Mouse (Mus musculus): Measurements from ENCODE around the gene Prss50. TPM values are rescaled to one million over a fixed set of nuclear protein-coding genes. Genes with fewer than 3 reads are reported as not detected.

Gene Prss50
- 0.18 TPM in 1 of 2 replicates, not detected in the other for polyA plus RNA-seq (2012; rRNA removed; ENCODE audit: low replicate concordance)

GRCm38 (mm10) chr9:110857781-110858472 lies at the start of gene Prss50:
TSS of gene Prss50 (plus strand) at chr9:110857967.

GRCm38 (mm10) chr9:110813789-110814188 lies 44.0 kb upstream of the Prss50 start, which contains the start of gene Prss44:
TSS of gene Prss44 (plus strand) at chr9:110813994.

GRCm38 (mm10) chr9:110826390-110826789 lies 31.4 kb upstream of the Prss50 start, which contains the start of gene Prss43:
TSS of gene Prss43 (plus strand) at chr9:110826690.

GRCm38 (mm10) chr9:110834411-110834810 lies 23.4 kb upstream of the Prss50 start, which contains the start of gene Prss45:
TSS of gene Prss45 (plus strand) at chr9:110834588.

GRCm38 (mm10) chr9:110844206-110844605 lies 13.6 kb upstream of the Prss50 start, which contains the start of gene Prss46:
TSS of gene Prss46 (plus strand) at chr9:110844506.

GRCm38 (mm10) chr9:110879191-110879920 lies 21.6 kb downstream of the Prss50 start, which contains the start of gene Als2cl:
TSS of gene Als2cl (plus strand) at chr9:110879870.

GRCm38 (mm10) chr9:110879998-110880561 lies 22.3 kb downstream of the Prss50 start, which contains the start of gene Tmie:
TSS of gene Tmie (minus strand) at chr9:110880113.

Other genes with a start within 250 kb of the Prss50 start
- gene Nradd, start 233.5 kb upstream of the Prss50 start, polyA plus RNA-seq (2012; rRNA removed; ENCODE audit: low replicate concordance) = 3.7 and 4.2 TPM in 2 replicates
- gene Nbeal2, start 203.8 kb upstream of the Prss50 start, polyA plus RNA-seq (2012; rRNA removed; ENCODE audit: low replicate concordance) = 17.1 and 41.5 TPM in 2 replicates
- gene Ccdc12, start 201.5 kb upstream of the Prss50 start, polyA plus RNA-seq (2012; rRNA removed; ENCODE audit: low replicate concordance) = 54.2 and 81.1 TPM in 2 replicates
- gene Myl3, start 116.1 kb upstream of the Prss50 start, polyA plus RNA-seq (2012; rRNA removed; ENCODE audit: low replicate concordance) = not detected in 2 replicates
- 8.9 and 9.3 TPM in 2 replicates for gene Pth1r, start 110.8 kb upstream of the Prss50 start, polyA plus RNA-seq (2012; rRNA removed; ENCODE audit: low replicate concordance)
- gene Prss42, start 59.8 kb upstream of the Prss50 start, polyA plus RNA-seq (2012; rRNA removed; ENCODE audit: low replicate concordance) = not detected in 2 replicates
- not detected in 2 replicates for gene Prss44, start 44.0 kb upstream of the Prss50 start, polyA plus RNA-seq (2012; rRNA removed; ENCODE audit: low replicate concordance)
- not detected in 2 replicates for gene Prss43, start 31.3 kb upstream of the Prss50 start, polyA plus RNA-seq (2012; rRNA removed; ENCODE audit: low replicate concordance)
- not detected in 2 replicates for gene Prss45, start 23.4 kb upstream of the Prss50 start, polyA plus RNA-seq (2012; rRNA removed; ENCODE audit: low replicate concordance)
- not detected in 2 replicates for gene Prss46, start 13.5 kb upstream of the Prss50 start, polyA plus RNA-seq (2012; rRNA removed; ENCODE audit: low replicate concordance)
- gene Als2cl, start 21.9 kb downstream of the Prss50 start, polyA plus RNA-seq (2012; rRNA removed; ENCODE audit: low replicate concordance) = 10.9 and 41.2 TPM in 2 replicates
- gene Tmie, start 22.1 kb downstream of the Prss50 start, polyA plus RNA-seq (2012; rRNA removed; ENCODE audit: low replicate concordance) = 1.4 and 3.2 TPM in 2 replicates
- gene Fam240a, start 58.9 kb downstream of the Prss50 start, polyA plus RNA-seq (2012; rRNA removed; ENCODE audit: low replicate concordance) = not detected in 2 replicates
- not detected in 2 replicates for gene Tdgf1, start 88.2 kb downstream of the Prss50 start, polyA plus RNA-seq (2012; rRNA removed; ENCODE audit: low replicate concordance)
- 0.23 TPM in 1 of 2 replicates, not detected in the other for gene Lrrc2, start 93.6 kb downstream of the Prss50 start, polyA plus RNA-seq (2012; rRNA removed; ENCODE audit: low replicate concordance)
- 1.1 and 2.0 TPM in 2 replicates for gene Rtp3, start 132.6 kb downstream of the Prss50 start, polyA plus RNA-seq (2012; rRNA removed; ENCODE audit: low replicate concordance)
- 0.33 and 3.0 TPM in 2 replicates for gene Ltf, start 161.3 kb downstream of the Prss50 start, polyA plus RNA-seq (2012; rRNA removed; ENCODE audit: low replicate concordance)
- 2.1 and 2.9 TPM in 2 replicates for gene Ccrl2, start 199.6 kb downstream of the Prss50 start, polyA plus RNA-seq (2012; rRNA removed; ENCODE audit: low replicate concordance)

Measured in duodenum, adult 2 months (tissue).